Mouse (Mus musculus) liver, adult (tissue): ENCODE measurements around the gene Tet2.

Experiments used
- GATA4 ChIP-seq: IDR thresholded peaks from 2 replicates; pipeline ENCODE4 v1.6.1; 2014; ENCODE audit warnings: mild to moderate bottlenecking, low read length; ENCODE audit not compliant: insufficient replicate concordance

Tet2 gene

GRCm38 (mm10) chr3:133436919-133437320, 108.0 kb downstream of the Tet2 start:
- TF ChIP-seq GATA4, result no peak

GRCm38 (mm10) chr3:133436279-133436860, 108.6 kb downstream of the Tet2 start:
- no peak for TF ChIP-seq GATA4

DNA sequence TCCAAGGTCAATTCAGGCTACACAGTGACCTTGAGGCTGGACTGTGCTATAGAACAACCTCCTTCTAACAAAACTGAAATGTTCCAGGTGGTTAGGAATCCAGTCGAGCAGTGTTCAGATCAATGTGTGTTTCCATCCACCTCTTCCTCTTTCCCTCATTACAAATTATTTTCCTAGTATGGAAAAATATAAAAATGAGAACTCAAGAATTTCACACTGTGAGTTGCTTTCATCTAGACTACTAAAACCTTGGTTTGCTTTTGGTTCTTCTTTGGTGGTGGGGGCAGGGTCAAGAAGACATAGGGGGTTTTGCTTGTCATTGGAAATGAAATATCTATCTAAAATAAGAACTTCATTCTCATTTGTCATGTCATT, 109.2 kb downstream of the Tet2 start:
- TF ChIP-seq GATA4, result no peak

DNA sequence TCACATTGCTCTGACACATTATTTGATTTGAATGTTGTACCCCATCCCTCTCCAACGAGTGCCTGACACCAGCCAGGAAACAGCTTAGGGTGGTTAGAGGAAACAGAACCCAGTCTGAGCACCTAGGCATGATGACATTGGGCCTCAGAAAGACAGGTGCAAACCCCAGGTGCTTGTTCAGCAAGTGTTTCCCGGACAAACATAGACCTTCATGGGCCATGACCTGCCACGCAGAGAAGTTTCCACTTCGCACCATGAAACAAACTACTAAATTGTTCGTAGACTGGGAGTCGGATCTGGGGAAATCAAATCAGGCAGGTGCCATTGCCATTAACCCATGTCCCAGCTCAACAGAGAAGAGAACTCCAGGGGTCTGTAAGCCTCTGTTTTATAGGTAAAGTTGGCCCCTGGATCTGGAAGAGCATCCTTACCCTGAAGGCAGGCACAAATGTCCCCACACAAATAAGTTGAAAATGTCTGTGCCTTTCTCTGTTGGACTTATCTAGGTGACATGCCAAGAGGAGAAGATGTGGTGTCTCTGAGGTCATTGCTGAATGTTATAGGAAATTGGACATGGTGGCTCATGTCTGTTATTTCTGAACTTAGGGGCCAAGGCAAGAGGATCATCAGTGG, 109.7 kb downstream of the Tet2 start:
- TF ChIP-seq GATA4, result no peak

DNA sequence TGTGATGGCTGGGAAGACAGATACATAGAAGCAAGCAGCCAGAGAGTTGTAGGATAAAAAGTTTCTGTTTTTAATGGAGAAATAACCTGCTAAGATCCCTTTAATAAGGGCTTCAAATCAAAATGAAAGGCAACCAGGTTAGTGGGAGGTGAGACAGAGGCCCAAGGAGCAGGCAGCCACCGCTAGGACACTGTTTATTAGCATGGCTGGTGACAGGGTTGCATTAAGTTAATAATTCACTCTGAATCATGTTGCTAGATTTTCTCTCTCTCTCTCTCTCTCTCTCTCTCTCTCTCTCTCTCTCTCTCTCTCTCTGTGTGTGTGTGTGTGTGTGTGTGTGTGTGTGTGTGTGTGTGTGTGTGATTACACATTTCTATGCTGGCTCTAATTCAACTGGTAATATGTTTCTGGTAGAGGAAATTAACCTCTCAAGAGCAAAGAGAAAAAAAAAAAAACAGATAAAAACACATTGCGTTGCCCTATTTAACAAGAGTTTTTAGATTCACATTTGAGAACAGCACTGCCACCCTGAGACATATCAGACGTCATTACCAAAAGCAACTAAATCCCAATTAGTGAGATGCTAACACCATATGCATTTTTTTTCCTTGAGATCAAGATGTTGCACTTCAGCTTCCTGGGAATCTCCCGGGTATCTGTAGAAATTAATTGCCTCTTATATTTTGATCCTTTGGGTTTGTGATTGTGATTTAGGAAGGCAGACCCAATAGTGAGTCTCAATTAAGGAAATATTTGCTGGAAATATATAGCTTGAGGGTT, 115.4 kb downstream of the Tet2 start:
- no peak for TF ChIP-seq GATA4

- TF ChIP-seq GATA4, result no peak
These were observed 116.9 kb downstream of the Tet2 start for GRCm38 (mm10) chr3:133428003-133428402.

GRCm38 (mm10) chr3:133423073-133423472, 121.9 kb downstream of the Tet2 start:
- TF ChIP-seq GATA4, result no peak

GRCm38 (mm10) chr3:133414747-133415146, 130.2 kb downstream of the Tet2 start:
- no peak for TF ChIP-seq GATA4
